Mouse (Mus musculus): Measurements from ENCODE around the gene Wdhd1. TPM values are rescaled to one million over a fixed set of nuclear protein-coding genes. Genes with fewer than 3 reads are reported as not detected.

Wdhd1 gene
- polyA plus RNA-seq, 1 experiment from 2014 or later = 29.5 TPM

- Histone ChIP-seq H3K9ac (ENCODE audit: low read depth, low read length) (no peak overlapping the region), H3K36me3 (ENCODE audit: control insufficient read depth, insufficient read depth) (peaks cover 4% of the 10 kb centered on the region; the same call in 1 of the 2 replicates), H3K4me1 (ENCODE audit: control insufficient read depth, low read depth, low read length) (peaks cover 22% of the 10 kb centered on the region), H3K9me3 (replicated peaks; ENCODE audit: control insufficient read depth, low read length) (no peaks in the 10 kb centered on the region), H3K4me3 (ENCODE audit: low read depth, low read length) (no peak overlapping the region), H3K27me3 (ENCODE audit: control insufficient read depth, insufficient read depth, low read depth, low read length) (no peaks in the 10 kb centered on the region), H3K27ac (ENCODE audit: low read length) (no peak overlapping the region), H3K4me2 (ENCODE audit: low read depth, low read length) (no peak overlapping the region)
- WGBS (ENCODE audit: insufficient replicate concordance) = 86% methylated on average over 6 of the region's 6 CpGs
- no peak for ATAC-seq (ENCODE audit: low read depth)
These were observed 28.3 kb upstream of the Wdhd1 start for GRCm38 (mm10) chr14:47304814-47305405.

- WGBS (ENCODE audit: insufficient replicate concordance) = 68% methylated on average over 14 of the region's 14 CpGs
- ATAC-seq (ENCODE audit: low read depth) = no peak
- H3K9ac ChIP-seq (ENCODE audit: low read depth, low read length) = no peak overlapping the region
- H3K4me2 ChIP-seq (ENCODE audit: low read depth, low read length) = no peak overlapping the region
- H3K27me3 ChIP-seq (ENCODE audit: control insufficient read depth, insufficient read depth, low read depth, low read length) = no peaks in the 10 kb centered on the region
- H3K4me3 ChIP-seq (ENCODE audit: low read depth, low read length) = no peak overlapping the region
- H3K4me1 ChIP-seq (ENCODE audit: control insufficient read depth, low read depth, low read length) = peaks cover 26% of the 10 kb centered on the region
- H3K27ac ChIP-seq (ENCODE audit: low read length) = no peak overlapping the region
- no peaks in the 10 kb centered on the region for H3K9me3 ChIP-seq (replicated peaks; ENCODE audit: control insufficient read depth, low read length)
- H3K36me3 ChIP-seq (ENCODE audit: control insufficient read depth, insufficient read depth) = no peaks in the 10 kb centered on the region
These were observed 26.4 kb upstream of the Wdhd1 start for GRCm38 (mm10) chr14:47302885-47303680.

GRCm38 (mm10) chr14:47298819-47299261 is 22.2 kb upstream of the Wdhd1 start:
- peaks cover 29% of the 10 kb centered on the region for H3K4me1 ChIP-seq (ENCODE audit: control insufficient read depth, low read depth, low read length)
- H3K9me3 ChIP-seq (replicated peaks; ENCODE audit: control insufficient read depth, low read length) = no peaks in the 10 kb centered on the region
- no peaks in the 10 kb centered on the region for H3K36me3 ChIP-seq (ENCODE audit: control insufficient read depth, insufficient read depth)
- peak overlapping the region; percentile 77 for H3K4me2 ChIP-seq (ENCODE audit: low read depth, low read length)
- H3K4me3 ChIP-seq (ENCODE audit: low read depth, low read length) = peak overlapping the region; percentile 97
- WGBS (ENCODE audit: insufficient replicate concordance) = under 1% methylated on average over 15 of the region's 15 CpGs
- no peaks in the 10 kb centered on the region for H3K27me3 ChIP-seq (ENCODE audit: control insufficient read depth, insufficient read depth, low read depth, low read length)
- H3K9ac ChIP-seq (ENCODE audit: low read depth, low read length) = peak overlapping the region; percentile 99
- peak overlapping the region; percentile 93 for H3K27ac ChIP-seq (ENCODE audit: low read length)
- ATAC-seq (ENCODE audit: low read depth) = peak; percentile 18

- Histone ChIP-seq H3K4me3 (ENCODE audit: low read depth, low read length) (peak overlapping the region; percentile 97), H3K36me3 (ENCODE audit: control insufficient read depth, insufficient read depth) (no peaks in the 10 kb centered on the region)
These were observed 21.7 kb upstream of the Wdhd1 start for GRCm38 (mm10) chr14:47298408-47298792.

GRCm38 (mm10) chr14:47297785-47298407 is 21.2 kb upstream of the Wdhd1 start, which contains the start of gene Mapk1ip1l:
Gene Mapk1ip1l (plus strand): TSS chr14:47298266.
- peak within 1 kb of the TSS; percentile 93 for H3K27ac ChIP-seq (ENCODE audit: low read length)
- under 1% methylated on average over 34 of the region's 34 CpGs for WGBS (ENCODE audit: insufficient replicate concordance)
- no peaks in the 10 kb centered on the region for H3K9me3 ChIP-seq (replicated peaks; ENCODE audit: control insufficient read depth, low read length)
- peak within 1 kb of the TSS; percentile 97 for H3K4me3 ChIP-seq (ENCODE audit: low read depth, low read length)
- H3K9ac ChIP-seq (ENCODE audit: low read depth, low read length) = peak within 1 kb of the TSS; percentile 99
- peaks cover 29% of the 10 kb centered on the region for H3K4me1 ChIP-seq (ENCODE audit: control insufficient read depth, low read depth, low read length)
- peak within 1 kb of the TSS; percentile 77 for H3K4me2 ChIP-seq (ENCODE audit: low read depth, low read length)
- ATAC-seq (ENCODE audit: low read depth) = peak; percentile 83
- no peaks in the 10 kb centered on the region for H3K36me3 ChIP-seq (ENCODE audit: control insufficient read depth, insufficient read depth)
- no peaks in the 10 kb centered on the region for H3K27me3 ChIP-seq (ENCODE audit: control insufficient read depth, insufficient read depth, low read depth, low read length)

More at GRCm38 (mm10) chr14:47298408-47298792, 21.7 kb upstream of the Wdhd1 start:
- ATAC-seq (ENCODE audit: low read depth) = peak; percentile 45
- Histone ChIP-seq H3K4me2 (ENCODE audit: low read depth, low read length) (peak overlapping the region; percentile 77), H3K27me3 (ENCODE audit: control insufficient read depth, insufficient read depth, low read depth, low read length) (no peaks in the 10 kb centered on the region), H3K9ac (ENCODE audit: low read depth, low read length) (peak overlapping the region; percentile 99), H3K27ac (ENCODE audit: low read length) (peak overlapping the region; percentile 93), H3K4me1 (ENCODE audit: control insufficient read depth, low read depth, low read length) (peaks cover 29% of the 10 kb centered on the region), H3K9me3 (replicated peaks; ENCODE audit: control insufficient read depth, low read length) (no peaks in the 10 kb centered on the region)
- WGBS (ENCODE audit: insufficient replicate concordance) = 0% methylated on average over 38 of the region's 38 CpGs

- no peak overlapping the region for H3K4me2 ChIP-seq (ENCODE audit: low read depth, low read length)
These were observed 19.6 kb upstream of the Wdhd1 start for GRCm38 (mm10) chr14:47296232-47296631.

GRCm38 (mm10) chr14:47294136-47294535 is 17.5 kb upstream of the Wdhd1 start:
- no peak for ATAC-seq (ENCODE audit: low read depth)
- Histone ChIP-seq H3K4me3 (ENCODE audit: low read depth, low read length) (no peak overlapping the region), H3K36me3 (ENCODE audit: control insufficient read depth, insufficient read depth) (peaks cover 13% of the 10 kb centered on the region), H3K27ac (ENCODE audit: low read length) (peak overlapping the region; percentile 70), H3K9ac (ENCODE audit: low read depth, low read length) (no peak overlapping the region), H3K27me3 (ENCODE audit: control insufficient read depth, insufficient read depth, low read depth, low read length) (no peaks in the 10 kb centered on the region), H3K4me2 (ENCODE audit: low read depth, low read length) (no peak overlapping the region), H3K4me1 (ENCODE audit: control insufficient read depth, low read depth, low read length) (peaks cover 22% of the 10 kb centered on the region), H3K9me3 (replicated peaks; ENCODE audit: control insufficient read depth, low read length) (no peaks in the 10 kb centered on the region)
- 55% methylated on average over 4 of the region's 4 CpGs for WGBS (ENCODE audit: insufficient replicate concordance)

More at GRCm38 (mm10) chr14:47296232-47296631, 19.6 kb upstream of the Wdhd1 start:
- no peak overlapping the region for H3K9ac ChIP-seq (ENCODE audit: low read depth, low read length)
- H3K9me3 ChIP-seq (replicated peaks; ENCODE audit: control insufficient read depth, low read length) = no peaks in the 10 kb centered on the region
- ATAC-seq (ENCODE audit: low read depth) = peak; percentile 28; the same call in 1 of the 2 replicates
- no peaks in the 10 kb centered on the region for H3K36me3 ChIP-seq (ENCODE audit: control insufficient read depth, insufficient read depth)
- H3K4me3 ChIP-seq (ENCODE audit: low read depth, low read length) = no peak overlapping the region
- peak overlapping the region; percentile 77 for H3K27ac ChIP-seq (ENCODE audit: low read length)
- WGBS (ENCODE audit: insufficient replicate concordance) = 57% methylated on average over 2 of the region's 2 CpGs
- no peaks in the 10 kb centered on the region for H3K27me3 ChIP-seq (ENCODE audit: control insufficient read depth, insufficient read depth, low read depth, low read length)
- peaks cover 29% of the 10 kb centered on the region for H3K4me1 ChIP-seq (ENCODE audit: control insufficient read depth, low read depth, low read length)

GRCm38 (mm10) chr14:47291772-47292171 is 15.1 kb upstream of the Wdhd1 start:
- no peak overlapping the region for H3K27ac ChIP-seq (ENCODE audit: low read length)
- peaks cover 15% of the 10 kb centered on the region for H3K36me3 ChIP-seq (ENCODE audit: control insufficient read depth, insufficient read depth)
- H3K27me3 ChIP-seq (ENCODE audit: control insufficient read depth, insufficient read depth, low read depth, low read length) = no peaks in the 10 kb centered on the region
- H3K4me3 ChIP-seq (ENCODE audit: low read depth, low read length) = no peak overlapping the region
- H3K4me1 ChIP-seq (ENCODE audit: control insufficient read depth, low read depth, low read length) = peaks cover 11% of the 10 kb centered on the region
- no peak overlapping the region for H3K9ac ChIP-seq (ENCODE audit: low read depth, low read length)
- 70% methylated on average over 1 of the region's 1 CpGs for WGBS (ENCODE audit: insufficient replicate concordance)
- no peaks in the 10 kb centered on the region for H3K9me3 ChIP-seq (replicated peaks; ENCODE audit: control insufficient read depth, low read length)
- H3K4me2 ChIP-seq (ENCODE audit: low read depth, low read length) = no peak overlapping the region
- no peak for ATAC-seq (ENCODE audit: low read depth)
